Mouse (Mus musculus): ENCODE measurements around the gene Spc25. TPM values are rescaled to one million over a fixed set of nuclear protein-coding genes. Genes with fewer than 3 reads are reported as not detected.

The Spc25 gene
- polyA plus RNA-seq, 1 experiment from 2014 or later, result 175 TPM

DNA sequence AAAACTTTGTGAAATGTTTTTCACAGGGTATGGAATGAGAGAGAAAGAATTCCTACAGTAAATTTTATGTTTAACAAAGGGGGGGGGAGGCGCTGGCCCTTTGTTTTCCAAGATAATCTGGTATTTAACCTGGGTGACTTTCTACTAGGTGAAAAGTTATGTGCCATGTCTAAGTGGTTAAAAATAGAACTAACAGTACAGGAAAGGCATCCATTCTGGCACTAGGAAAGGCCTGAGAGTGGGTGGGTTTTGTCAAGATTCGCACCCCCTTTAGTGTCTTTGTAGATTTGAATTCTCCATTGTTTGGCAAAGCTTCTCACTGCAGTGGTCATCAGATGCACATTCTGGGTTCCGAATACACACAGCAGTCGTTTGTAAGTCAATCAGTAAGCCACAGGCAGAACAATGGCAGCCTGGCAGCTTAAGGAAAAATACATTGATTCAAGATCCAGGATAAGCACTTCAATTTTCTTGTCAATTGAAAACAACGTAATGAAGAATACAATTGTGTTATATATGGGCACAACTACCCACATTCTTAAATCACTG is 15.9 kb upstream of the Spc25 start:
- H3K36me3 ChIP-seq, result no peaks in the 10 kb centered on the region
- H3K27me3 ChIP-seq, result no peaks in the 10 kb centered on the region
- H3K9me3 ChIP-seq, result no peaks in the 10 kb centered on the region
- WGBS, result 50% methylated on average over 5 of the region's 5 CpGs
- H3K9ac ChIP-seq, result no peak overlapping the region
- H3K4me1 ChIP-seq, result no peaks in the 10 kb centered on the region
- no peak overlapping the region for H3K4me2 ChIP-seq (replicated peaks)
- no peak for ATAC-seq (ENCODE audit: insufficient number of reproducible peaks, insufficient read depth, low FRiP score, low TSS enrichment)
- no peak overlapping the region for H3K27ac ChIP-seq
- no peak overlapping the region for H3K4me3 ChIP-seq

DNA sequence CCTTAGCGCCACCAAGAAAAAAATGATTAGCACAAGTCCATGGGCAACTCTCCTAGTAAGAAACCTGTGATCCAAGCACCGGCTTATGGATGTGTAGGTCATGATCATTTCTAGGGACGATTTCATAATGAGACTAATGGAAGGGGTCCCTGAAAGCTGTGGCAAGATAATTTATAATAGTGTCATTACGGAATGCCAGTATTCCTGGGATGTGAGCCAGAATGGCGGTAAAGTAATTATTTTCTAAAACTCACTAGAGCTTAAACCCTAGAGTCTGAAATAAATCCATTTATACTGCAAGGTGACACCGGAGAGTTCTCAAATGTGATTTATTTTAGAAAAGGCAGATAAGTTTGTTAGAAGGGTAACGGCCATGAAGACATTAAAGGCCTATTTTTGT is 9.2 kb upstream of the Spc25 start:
- H3K27ac ChIP-seq, result no peak overlapping the region
- no peak overlapping the region for H3K4me2 ChIP-seq (replicated peaks)
- no peaks in the 10 kb centered on the region for H3K4me1 ChIP-seq
- H3K27me3 ChIP-seq, result no peaks in the 10 kb centered on the region
- 0 out of 2 replicates have a peak, but pooled peaks have one; percentile 3 for ATAC-seq (ENCODE audit: insufficient number of reproducible peaks, insufficient read depth, low FRiP score, low TSS enrichment)
- H3K9me3 ChIP-seq, result no peaks in the 10 kb centered on the region
- no peak overlapping the region for H3K4me3 ChIP-seq
- no peaks in the 10 kb centered on the region for H3K36me3 ChIP-seq
- WGBS, result 74% methylated on average over 7 of the region's 7 CpGs
- no peak overlapping the region for H3K9ac ChIP-seq

DNA sequence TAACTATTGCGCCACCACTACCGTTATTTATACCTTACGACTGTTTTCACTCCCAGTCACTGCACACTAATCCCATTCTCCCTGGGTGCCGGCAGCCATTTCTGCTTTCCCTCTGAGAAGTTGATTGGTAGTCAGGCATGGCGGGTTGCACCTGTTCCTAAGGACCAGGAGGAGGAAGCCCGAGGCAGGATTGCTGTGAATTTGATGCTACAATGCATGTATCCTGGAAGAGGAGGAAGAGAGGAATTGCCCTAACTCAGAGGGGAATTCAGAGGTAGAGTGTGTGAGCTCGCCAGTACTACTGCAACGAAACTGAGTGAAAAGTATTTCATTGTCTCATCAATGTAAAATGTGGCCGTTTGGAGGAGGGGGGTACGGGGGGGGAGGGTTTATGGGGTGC is 6.7 kb upstream of the Spc25 start:
- no peaks in the 10 kb centered on the region for H3K36me3 ChIP-seq
- H3K4me3 ChIP-seq, result no peak overlapping the region
- H3K27me3 ChIP-seq, result no peaks in the 10 kb centered on the region
- H3K4me1 ChIP-seq, result no peaks in the 10 kb centered on the region
- ATAC-seq (ENCODE audit: insufficient number of reproducible peaks, insufficient read depth, low FRiP score, low TSS enrichment), result no peak
- WGBS, result 64% methylated on average over 10 of the region's 10 CpGs
- no peak overlapping the region for H3K9ac ChIP-seq
- H3K9me3 ChIP-seq, result no peaks in the 10 kb centered on the region
- H3K4me2 ChIP-seq (replicated peaks), result no peak overlapping the region
- no peak overlapping the region for H3K27ac ChIP-seq

DNA sequence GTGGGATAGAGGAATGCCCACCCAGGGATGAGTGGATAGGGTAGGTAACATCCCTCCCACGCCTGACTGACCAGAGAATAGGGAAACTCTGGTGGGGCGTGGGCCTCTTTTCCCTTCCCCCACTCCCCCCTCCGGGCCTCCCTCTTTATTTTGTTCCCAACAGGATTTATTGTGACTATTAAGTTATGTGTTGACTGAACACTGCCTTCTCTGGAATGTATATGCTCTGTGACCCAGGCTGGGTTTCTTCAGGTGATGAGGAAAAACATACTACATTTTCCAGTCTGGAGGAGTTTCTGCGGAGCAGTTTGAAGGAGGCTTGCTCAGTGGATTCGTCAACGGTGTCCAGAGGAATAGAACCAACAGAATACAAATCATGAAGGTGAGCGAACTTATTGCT is 4.8 kb upstream of the Spc25 start, which contains the start of gene G6pc2:
Gene G6pc2 (plus strand): TSS at position 301 of the 400 bp plus-strand sequence.
- H3K9me3 ChIP-seq, result no peaks in the 10 kb centered on the region
- H3K4me2 ChIP-seq (replicated peaks), result no peak within 1 kb of the TSS
- 82% methylated on average over 7 of the region's 7 CpGs for whole genome bisulfite sequencing
- H3K9ac ChIP-seq, result no peak within 1 kb of the TSS
- no peaks in the 10 kb centered on the region for H3K4me1 ChIP-seq
- ATAC-seq (ENCODE audit: insufficient number of reproducible peaks, insufficient read depth, low FRiP score, low TSS enrichment), result no peak
- no peak within 1 kb of the TSS for H3K27ac ChIP-seq
- no peaks in the 10 kb centered on the region for H3K36me3 ChIP-seq
- H3K4me3 ChIP-seq, result no peak within 1 kb of the TSS
- H3K27me3 ChIP-seq, result no peaks in the 10 kb centered on the region

DNA sequence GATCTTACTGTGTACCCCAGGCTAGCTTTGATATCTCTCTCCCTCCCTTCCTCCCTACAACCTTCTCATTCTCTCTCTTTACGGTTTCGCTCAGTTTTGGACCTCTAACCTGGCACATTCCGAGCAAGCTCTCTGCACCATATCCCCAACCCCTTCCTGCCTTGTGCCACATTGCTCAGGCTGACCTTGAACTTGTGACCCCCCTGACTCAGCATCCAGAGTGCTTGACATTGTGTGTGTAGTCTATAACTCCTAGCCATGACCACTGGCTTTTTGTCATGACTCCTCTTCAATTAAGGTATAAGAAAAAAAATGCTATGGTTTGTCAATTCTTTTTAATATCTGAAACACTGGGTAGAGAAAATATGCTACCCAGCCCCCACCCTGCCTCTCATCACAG is 3.7 kb upstream of the Spc25 start:
- ATAC-seq (ENCODE audit: insufficient number of reproducible peaks, insufficient read depth, low FRiP score, low TSS enrichment), result no peak
- H3K27ac ChIP-seq, result no peak overlapping the region
- no peak overlapping the region for H3K4me2 ChIP-seq (replicated peaks)
- H3K9ac ChIP-seq, result no peak overlapping the region
- H3K27me3 ChIP-seq, result no peaks in the 10 kb centered on the region
- no peaks in the 10 kb centered on the region for H3K36me3 ChIP-seq
- no peaks in the 10 kb centered on the region for H3K9me3 ChIP-seq
- H3K4me3 ChIP-seq, result no peak overlapping the region
- 89% methylated on average over 3 of the region's 3 CpGs for WGBS
- peaks cover 6% of the 10 kb centered on the region for H3K4me1 ChIP-seq

DNA sequence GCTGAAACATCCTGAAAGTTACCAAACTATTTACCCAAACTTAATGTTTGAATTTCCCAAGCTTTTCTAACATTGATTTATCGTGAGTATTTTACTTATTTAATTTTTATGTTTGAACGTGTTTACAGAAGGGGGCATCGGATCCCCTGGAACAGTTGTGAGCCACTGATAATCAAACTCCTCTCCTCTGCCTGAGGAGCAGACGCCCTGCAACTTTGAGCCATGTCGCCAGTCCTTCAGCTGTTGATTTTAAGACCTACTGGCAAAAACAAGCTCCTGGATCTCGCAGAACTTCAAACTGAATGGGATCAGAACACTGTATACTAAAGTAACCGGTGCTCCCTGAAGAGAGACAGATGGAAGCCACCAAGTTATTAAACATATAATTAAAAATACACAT is 529 bp upstream of the Spc25 start:
- Histone ChIP-seq H3K4me1 (peaks cover 10% of the 10 kb centered on the region), H3K4me3 (peak overlapping the region; percentile 87; the same call in 1 of the 2 replicates), H3K27me3 (no peaks in the 10 kb centered on the region), H3K4me2 (replicated peaks) (peak overlapping the region; percentile 66), H3K9me3 (no peaks in the 10 kb centered on the region), H3K27ac (no peak overlapping the region), H3K36me3 (peaks cover 9% of the 10 kb centered on the region), H3K9ac (peak overlapping the region; percentile 24; the same call in 1 of the 2 replicates)
- 24% methylated on average over 7 of the region's 7 CpGs for WGBS
- ATAC-seq (ENCODE audit: insufficient number of reproducible peaks, insufficient read depth, low FRiP score, low TSS enrichment), result no peak

DNA sequence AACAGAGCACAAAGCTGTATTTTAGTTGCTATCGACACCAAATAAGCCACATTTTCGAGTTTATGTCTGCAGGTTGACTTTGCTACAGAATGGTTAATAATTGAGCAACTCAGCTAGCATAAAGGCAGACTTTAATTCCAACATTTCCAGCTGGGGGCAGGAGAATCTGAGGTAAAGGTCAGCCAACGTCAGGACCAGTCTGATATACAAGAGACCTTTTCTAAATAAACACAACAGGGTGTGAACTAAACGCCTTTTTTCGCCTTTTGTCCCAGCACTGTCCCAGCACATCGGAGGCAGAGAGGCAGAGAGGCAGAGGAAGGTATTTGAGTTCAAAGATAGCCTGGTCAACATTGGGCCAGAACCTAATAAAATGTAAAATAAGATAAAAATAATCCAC is 809 bp downstream of the Spc25 start:
- ATAC-seq (ENCODE audit: insufficient number of reproducible peaks, insufficient read depth, low FRiP score, low TSS enrichment), result no peak
- H3K4me3 ChIP-seq, result peak overlapping the region; percentile 87
- peak overlapping the region; percentile 66 for H3K4me2 ChIP-seq (replicated peaks)
- peaks cover 10% of the 10 kb centered on the region for H3K4me1 ChIP-seq
- peaks cover 15% of the 10 kb centered on the region for H3K36me3 ChIP-seq
- H3K27me3 ChIP-seq, result no peaks in the 10 kb centered on the region
- H3K9me3 ChIP-seq, result no peaks in the 10 kb centered on the region
- H3K9ac ChIP-seq, result peak overlapping the region; percentile 78
- 26% methylated on average over 6 of the region's 6 CpGs for WGBS
- no peak overlapping the region for H3K27ac ChIP-seq

DNA sequence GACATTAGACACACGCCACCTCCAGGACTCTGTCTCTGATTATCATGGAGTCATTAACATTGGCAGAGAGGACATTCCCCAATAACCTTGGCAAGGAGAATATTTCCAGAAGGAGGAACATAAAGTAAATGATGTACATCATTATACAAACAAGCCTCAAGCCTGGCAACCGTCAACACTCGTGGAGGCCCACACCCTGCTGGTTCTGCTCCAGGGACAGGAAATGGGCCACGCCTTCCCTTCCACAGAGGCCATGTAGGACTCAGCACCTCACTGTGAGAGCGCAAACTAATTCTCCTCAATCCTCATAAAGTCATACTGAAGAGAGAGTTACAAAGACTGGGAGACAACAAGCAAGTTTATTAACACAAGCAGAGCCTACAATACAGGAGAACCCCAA is 12.4 kb downstream of the Spc25 start:
- ATAC-seq (ENCODE audit: insufficient number of reproducible peaks, insufficient read depth, low FRiP score, low TSS enrichment), result no peak
- WGBS, result 88% methylated on average over 5 of the region's 5 CpGs

DNA sequence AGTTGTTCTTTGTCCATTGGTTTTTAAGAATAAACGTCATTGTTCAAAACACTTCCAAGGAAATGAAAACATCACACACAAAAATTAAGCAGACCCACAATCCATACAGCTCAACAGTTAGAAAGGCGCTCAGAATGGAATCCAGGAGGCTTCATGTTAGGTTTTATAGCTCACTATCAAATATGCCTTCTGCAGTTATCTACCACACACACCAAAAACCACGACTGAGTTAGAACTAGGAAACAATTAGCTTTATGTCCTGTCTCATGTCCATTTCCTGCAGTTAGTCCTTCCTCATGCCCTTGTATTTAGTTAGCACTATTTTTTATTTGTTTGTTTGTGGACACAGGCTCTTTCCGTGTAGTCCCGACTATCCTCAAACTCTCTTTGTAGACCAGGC is 14.9 kb downstream of the Spc25 start:
- WGBS, result 92% methylated on average over 5 of the region's 5 CpGs
- ATAC-seq (ENCODE audit: insufficient number of reproducible peaks, insufficient read depth, low FRiP score, low TSS enrichment), result no peak
- H3K36me3 ChIP-seq, result peaks cover 23% of the 10 kb centered on the region
- no peak overlapping the region for H3K9ac ChIP-seq
- no peaks in the 10 kb centered on the region for H3K4me1 ChIP-seq
- H3K27ac ChIP-seq, result no peak overlapping the region
- no peak overlapping the region for H3K4me2 ChIP-seq (replicated peaks)
- no peaks in the 10 kb centered on the region for H3K27me3 ChIP-seq
- H3K9me3 ChIP-seq, result no peaks in the 10 kb centered on the region
- no peak overlapping the region for H3K4me3 ChIP-seq

More for the DNA sequence above, 12.4 kb downstream of the Spc25 start:
- Histone ChIP-seq H3K9ac (no peak overlapping the region), H3K4me1 (no peaks in the 10 kb centered on the region), H3K27me3 (no peaks in the 10 kb centered on the region), H3K4me2 (replicated peaks) (no peak overlapping the region), H3K36me3 (peaks cover 31% of the 10 kb centered on the region), H3K27ac (no peak overlapping the region), H3K4me3 (no peak overlapping the region), H3K9me3 (no peaks in the 10 kb centered on the region)

DNA sequence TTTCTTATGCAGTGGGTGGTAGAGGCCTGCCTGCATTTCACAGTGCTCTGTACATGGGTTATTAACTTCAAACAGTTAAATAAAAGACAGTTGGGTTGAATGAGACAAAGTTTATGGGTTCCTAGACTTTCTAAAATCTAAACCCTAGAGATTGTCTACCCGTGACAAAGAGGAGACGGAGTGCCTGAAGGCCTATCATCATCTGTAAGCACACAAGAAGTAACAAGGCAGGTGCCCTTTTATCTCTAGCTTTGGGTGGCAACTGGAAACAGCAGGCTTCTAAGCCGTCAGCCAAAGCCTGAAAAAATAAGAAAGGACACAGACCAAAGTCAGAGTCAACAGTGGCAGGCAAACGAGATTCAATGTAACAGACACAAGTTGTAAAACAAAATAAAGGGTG is 16.8 kb downstream of the Spc25 start:
- Histone ChIP-seq H3K27ac (no peak overlapping the region), H3K4me2 (replicated peaks) (no peak overlapping the region), H3K9me3 (no peaks in the 10 kb centered on the region), H3K27me3 (no peaks in the 10 kb centered on the region), H3K4me3 (no peak overlapping the region), H3K9ac (no peak overlapping the region), H3K36me3 (peaks cover 16% of the 10 kb centered on the region), H3K4me1 (no peaks in the 10 kb centered on the region)
- WGBS, result 77% methylated on average over 4 of the region's 4 CpGs
- ATAC-seq (ENCODE audit: insufficient number of reproducible peaks, insufficient read depth, low FRiP score, low TSS enrichment), result no peak

DNA sequence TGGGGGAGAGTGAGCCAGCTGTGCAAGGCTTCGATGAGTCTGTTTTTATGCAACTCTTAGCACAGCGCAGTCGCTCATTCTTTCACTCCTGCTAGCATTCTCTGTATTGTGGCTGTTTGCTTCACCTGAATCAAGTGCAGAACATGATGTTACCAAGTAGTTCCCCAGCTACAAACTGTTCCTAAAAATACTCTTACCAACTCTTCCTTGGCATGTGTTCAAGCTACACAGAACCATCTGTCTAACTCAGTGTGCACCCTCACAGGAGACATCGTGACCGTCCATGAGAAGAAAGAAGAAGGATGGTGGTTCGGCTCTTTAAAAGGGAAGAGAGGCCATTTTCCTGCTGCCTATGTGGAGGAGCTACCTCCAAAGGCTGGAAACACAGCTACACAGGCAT is 17.3 kb downstream of the Spc25 start:
- no peak for ATAC-seq (ENCODE audit: insufficient number of reproducible peaks, insufficient read depth, low FRiP score, low TSS enrichment)
- WGBS, result 93% methylated on average over 6 of the region's 6 CpGs
- H3K4me3 ChIP-seq, result no peak overlapping the region
- H3K27me3 ChIP-seq, result no peaks in the 10 kb centered on the region
- H3K9ac ChIP-seq, result no peak overlapping the region
- H3K4me2 ChIP-seq (replicated peaks), result no peak overlapping the region
- H3K4me1 ChIP-seq, result no peaks in the 10 kb centered on the region
- H3K27ac ChIP-seq, result no peak overlapping the region
- H3K9me3 ChIP-seq, result no peaks in the 10 kb centered on the region
- peaks cover 11% of the 10 kb centered on the region for H3K36me3 ChIP-seq

DNA sequence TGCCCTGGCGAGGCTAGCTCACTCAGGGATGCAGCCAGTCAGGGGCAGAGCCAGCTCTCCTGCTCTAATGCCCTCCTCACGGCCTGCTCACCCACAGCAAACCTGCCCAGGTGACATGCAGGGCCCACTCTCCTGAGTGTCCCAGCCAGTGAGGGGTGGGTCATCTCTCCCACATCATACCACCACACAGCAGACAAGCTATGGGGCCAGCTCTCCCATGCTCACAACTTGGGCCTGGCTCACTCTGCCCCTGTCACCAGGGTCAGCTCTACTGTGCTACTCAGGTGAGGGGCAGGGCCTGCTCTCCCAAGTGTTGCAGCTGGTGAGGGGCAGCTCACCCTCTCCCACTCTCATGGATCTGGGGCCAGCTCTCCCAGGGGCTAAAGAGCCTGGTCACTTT is 18.0 kb downstream of the Spc25 start:
- Histone ChIP-seq H3K9ac (no peak overlapping the region), H3K4me2 (replicated peaks) (no peak overlapping the region), H3K27me3 (no peaks in the 10 kb centered on the region), H3K36me3 (0 out of 2 replicates have a peak, but pooled peaks cover 3% of the 10 kb centered on the region), H3K4me1 (no peaks in the 10 kb centered on the region), H3K27ac (no peak overlapping the region), H3K4me3 (no peak overlapping the region), H3K9me3 (no peaks in the 10 kb centered on the region)
- 0 out of 2 replicates have a peak, but pooled peaks have one; percentile 22 for ATAC-seq (ENCODE audit: insufficient number of reproducible peaks, insufficient read depth, low FRiP score, low TSS enrichment)
- 81% methylated on average over 2 of the region's 2 CpGs for WGBS

Measured in embryonic facial prominence, embryonic 12.5 days (tissue).